Mouse (Mus musculus): ENCODE data around the gene Omt2b.
"Not testable (repeated sequence)": the region's sequence is repeated elsewhere in the genome, so short reads cannot be mapped to it uniquely, and the experiment has no call there.

Gene Omt2b

DNA sequence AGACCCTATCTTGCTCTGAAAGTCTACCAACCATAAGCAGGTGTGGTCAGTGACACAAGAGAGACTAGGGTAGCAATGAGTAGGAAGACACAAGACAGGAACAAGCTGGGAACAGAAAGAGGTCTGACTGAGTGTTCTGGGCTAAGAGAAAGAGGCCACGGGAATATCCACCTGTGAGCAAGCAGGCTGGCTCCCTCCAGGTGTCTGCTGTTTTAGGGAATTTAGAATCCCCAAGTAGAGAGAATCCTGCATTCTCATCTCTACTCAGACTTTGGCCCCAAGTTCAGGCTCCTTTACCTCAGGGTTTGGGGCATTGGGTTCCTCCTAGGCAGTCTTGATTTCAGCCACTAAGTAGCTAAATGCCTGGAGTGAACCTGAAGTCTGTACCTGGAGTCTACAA is at the start of gene Omt2b:
Omt2b (plus strand) TSS at position 301 of the 400 bp plus-strand sequence.
- DNase-seq (ENCODE audit: low spot score in 2 of 2), result not testable (repeated sequence)

DNA sequence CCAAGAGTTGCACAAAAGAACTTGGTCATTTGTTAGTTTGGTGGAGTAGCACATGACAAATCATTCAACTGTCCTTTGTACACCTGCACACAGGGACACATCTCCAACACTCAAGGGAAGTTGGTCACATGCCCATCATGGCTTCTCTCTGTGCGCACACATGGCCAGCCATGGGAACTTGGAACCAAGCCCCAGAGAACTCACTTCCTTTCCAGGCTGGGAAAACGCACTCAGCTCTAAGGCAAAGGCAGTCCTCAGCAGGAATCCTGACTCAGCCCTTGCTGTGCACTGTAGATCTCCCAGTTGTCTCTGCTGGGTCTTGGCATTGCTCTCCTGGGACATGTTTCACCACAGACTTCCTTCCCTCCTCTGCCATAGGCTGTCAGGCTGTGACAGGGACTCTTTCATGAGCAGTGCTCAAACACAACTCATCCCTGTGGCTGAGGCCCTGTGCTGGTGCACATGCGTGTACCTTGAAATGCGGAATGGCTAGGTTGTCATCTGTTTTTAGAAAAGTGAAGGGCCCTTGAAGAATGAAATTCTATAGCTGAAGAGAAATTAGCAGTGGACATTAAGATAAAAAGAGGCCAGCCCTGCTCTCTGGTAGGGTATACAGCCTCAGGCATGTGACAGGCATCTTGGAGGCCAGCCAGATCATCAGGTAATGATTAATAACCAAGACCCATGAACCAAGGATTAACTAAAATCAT is 45.2 kb upstream of the Omt2b start:
- DNase-seq (ENCODE audit: low spot score in 2 of 2), result not testable (repeated sequence)

DNA sequence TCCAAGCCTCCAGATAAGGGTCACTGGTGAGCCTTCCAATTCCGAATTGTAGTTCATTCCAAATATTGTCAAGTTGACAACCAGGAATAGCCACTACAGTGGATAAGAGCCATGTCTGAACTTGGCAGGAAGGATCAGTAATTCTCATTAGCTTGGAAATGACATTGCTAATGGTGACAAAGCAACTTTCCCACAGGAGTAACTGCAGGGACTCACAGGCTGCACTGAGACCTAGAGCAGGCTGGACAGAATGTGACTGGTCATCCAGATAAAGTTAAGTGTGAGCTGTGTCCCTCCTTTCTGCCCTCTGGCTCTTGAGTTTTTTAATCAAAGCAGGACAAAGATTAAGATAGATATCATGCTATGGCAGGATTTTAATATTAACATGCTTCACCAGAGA is 38.3 kb upstream of the Omt2b start:
- not testable (repeated sequence) for DNase-seq (ENCODE audit: low spot score in 2 of 2)

DNA sequence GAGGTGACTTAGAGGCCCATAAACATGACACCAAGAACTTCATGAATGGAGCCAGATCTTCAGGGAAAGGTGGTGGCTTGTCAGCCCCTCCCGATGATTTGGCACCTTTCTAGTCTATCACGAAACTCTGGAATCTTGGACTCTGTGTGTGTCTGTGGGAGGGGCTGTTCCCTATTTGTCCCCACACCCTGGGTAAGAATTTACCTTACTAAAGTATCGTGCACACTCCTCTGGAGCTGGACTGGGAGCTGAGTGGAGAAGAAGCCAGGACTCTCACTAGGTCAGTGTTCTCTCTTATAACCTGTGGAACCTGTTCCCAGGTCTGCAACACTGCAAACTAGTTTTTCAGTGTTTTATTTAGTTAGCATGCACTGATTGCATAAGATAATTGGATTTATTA is 37.7 kb upstream of the Omt2b start, which contains the start of gene Gm10639:
Gm10639 (plus strand) TSS at position 201 of the 400 bp plus-strand sequence.
- not testable (repeated sequence) for DNase-seq (ENCODE audit: low spot score in 2 of 2)

DNA sequence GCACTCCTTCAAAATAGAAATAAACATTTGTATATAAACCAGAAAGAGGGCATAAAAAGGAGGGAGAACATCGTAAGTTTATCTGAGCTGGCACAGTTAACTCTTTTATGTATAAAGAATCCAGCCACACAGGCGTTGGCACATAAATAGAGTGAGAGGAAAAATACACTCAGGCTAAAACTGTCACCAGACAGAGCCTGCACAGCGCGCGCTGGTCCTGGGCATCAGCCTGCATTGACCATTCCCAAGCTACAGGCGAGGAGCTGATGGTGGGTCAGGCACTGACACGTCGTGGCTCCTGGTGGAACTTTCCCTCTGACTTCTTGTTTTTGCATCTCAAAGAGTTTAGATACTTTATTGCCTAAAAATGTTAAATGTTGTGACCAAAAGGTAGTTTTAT is 34.9 kb upstream of the Omt2b start:
- DNase-seq (ENCODE audit: low spot score in 2 of 2), result not testable (repeated sequence)

DNA sequence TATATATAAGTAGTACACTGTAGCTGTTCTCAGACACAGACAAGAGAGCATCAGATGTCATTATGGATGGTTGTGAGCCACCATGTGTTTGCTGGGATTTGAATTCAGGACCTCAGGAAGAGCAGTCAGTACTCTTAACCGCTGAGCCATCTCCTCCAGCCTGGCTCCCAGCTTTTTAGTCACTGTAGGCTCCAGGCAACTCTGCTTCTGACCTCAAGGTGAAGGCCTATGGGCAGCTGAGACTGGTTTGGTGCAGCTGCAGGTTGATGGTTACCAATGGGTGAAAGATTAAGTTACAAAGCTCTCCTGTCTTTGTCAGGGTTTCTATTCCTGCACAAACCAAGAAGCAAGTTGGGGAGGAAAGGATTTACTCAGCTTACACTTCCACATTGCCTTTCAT is 33.7 kb upstream of the Omt2b start:
- DNase-seq (ENCODE audit: low spot score in 2 of 2), result not testable (repeated sequence)

DNA sequence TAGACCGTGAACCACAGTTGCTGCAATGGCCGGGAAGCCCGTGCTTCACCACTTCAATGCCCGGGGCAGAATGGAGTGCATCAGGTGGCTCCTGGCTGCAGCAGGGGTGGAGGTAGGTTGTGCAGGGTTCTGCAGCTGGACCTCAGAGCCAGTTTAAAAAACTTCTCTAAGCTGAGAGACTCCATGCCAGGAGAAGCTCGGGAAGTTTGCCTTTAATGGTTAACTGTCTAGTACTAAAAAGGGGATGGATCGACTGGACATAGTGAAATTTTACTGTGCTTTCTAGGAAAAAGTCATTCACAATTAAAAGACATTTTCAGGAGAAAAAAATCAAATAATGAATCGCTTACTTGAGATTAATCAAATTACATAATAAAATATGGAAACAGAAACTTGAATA is 32.6 kb upstream of the Omt2b start:
- not testable (repeated sequence) for DNase-seq (ENCODE audit: low spot score in 2 of 2)

DNA sequence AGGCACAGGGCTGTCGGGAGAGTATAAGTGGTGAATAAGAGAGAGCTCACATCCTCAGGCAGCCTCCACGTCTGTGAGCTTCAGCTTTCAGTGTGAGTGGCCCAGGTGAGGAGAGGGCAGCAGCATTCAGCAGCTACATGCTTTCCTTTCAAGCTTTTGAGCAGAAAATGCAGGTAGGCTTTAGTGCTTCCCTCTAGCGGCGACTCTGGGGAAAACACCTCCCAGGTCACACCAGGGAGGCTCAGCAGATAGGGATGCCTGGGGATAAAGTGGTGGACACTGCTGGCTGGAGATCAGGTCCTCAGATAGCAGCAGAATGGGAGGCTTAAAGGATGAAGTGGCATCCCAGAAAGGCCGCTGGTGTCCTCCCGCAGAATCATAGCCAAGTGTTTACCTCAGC is 31.3 kb upstream of the Omt2b start:
- peak in 1 of 2 experiments; percentile 2 for DNase-seq (ENCODE audit: low spot score in 2 of 2)

DNA sequence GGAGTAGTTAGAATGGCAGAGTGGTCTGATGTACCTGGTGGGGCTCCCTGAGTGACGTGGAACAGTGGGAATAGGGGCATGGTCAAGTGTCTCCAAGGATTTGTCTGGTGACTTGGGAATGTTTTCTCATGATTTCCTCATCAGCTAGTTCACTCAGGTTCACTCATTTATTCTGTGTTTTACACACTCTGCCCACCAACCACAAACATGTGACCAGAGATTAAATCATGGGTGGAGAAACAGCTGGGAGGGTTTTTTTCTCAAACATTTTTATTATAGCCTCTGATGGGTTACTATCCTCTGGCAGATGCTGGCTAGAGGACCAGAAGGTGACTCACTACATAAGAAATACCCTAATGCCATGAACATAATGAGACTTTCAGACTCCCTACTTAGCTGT is 29.2 kb upstream of the Omt2b start:
- DNase-seq (ENCODE audit: low spot score in 2 of 2), result no peak

DNA sequence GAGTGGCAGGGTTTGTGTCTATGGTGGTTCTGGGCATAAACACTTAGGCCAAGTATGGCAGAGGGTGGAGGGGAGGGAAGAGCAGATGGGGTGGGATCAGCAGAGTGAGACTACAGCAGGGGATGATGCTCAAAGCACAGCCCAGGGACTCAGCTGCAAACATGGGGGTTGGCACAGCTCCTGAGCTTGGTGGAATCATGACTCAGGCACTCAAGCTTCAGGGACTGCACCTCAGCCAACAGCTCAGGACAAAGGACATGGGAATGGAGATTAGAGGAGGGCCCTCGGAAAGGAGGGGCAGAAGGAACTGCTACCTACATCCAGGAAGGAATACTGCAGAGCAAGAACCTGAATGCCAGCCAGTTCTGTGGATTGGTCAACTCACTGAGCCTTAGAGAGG is 28.2 kb upstream of the Omt2b start:
- DNase-seq (ENCODE audit: low spot score in 2 of 2), result not testable (repeated sequence)

DNA sequence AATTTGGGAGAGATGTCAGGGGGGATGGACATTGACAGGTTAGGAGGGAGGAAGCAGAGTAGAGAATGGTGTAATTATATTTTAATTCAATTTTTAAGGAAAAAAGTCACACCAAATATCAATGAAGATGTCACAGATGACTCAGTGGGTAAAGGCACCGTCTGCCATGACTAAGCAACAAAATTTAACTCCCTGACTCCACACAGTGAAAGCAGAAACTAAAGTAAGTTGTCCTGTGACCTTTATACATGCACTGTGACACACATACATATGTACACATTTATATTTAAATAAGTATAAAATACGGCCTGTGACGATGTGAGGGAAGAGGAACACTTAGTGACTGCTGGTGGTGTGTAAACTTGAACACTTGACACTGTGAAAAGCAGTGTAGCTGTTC is 19.3 kb upstream of the Omt2b start:
- DNase-seq (ENCODE audit: low spot score in 2 of 2), result not testable (repeated sequence)

DNA sequence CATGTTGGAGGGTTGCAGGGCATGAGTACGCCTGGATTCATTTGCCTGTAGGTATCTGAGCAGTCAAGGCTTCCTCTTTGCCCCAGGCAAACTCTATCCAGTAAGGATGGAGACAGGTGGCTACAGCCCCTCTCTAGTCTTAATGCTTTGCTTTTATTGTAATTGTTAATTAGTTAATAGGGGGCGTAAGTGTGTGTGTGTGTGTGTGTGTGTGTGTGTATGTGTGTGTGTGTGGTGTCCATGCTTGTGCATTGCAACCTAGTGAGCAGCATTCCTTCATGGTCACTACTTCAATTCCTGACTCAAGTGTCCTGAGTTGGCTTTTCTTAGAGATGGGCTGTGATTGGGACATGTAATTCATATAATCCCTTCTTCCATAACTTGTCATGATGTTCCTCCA is 12.7 kb upstream of the Omt2b start, which contains the start of gene Omt2a:
Omt2a (minus strand) TSS at position 101 of the 400 bp plus-strand sequence.
- DNase-seq (ENCODE audit: low spot score in 2 of 2), result no peak

DNA sequence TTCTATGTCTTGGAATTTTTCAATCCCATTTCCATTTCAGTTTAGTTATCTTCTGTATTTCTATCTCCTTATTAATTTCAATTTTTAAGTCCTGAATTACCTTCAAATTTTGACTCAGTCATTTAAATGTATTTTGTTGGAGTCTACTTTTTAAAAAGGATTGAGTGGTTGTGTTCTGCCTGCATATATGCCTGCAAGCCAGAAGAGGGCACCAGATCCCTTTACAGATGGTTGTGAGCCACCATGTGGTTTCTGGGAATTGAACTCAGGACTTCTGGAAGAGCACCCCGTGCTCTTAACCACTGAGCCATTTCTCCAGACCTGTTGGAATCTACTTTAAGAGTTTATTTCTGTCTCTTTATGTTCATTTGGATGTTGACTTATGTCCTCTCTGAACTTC is 7.9 kb upstream of the Omt2b start:
- DNase-seq (ENCODE audit: low spot score in 2 of 2), result no peak

DNA sequence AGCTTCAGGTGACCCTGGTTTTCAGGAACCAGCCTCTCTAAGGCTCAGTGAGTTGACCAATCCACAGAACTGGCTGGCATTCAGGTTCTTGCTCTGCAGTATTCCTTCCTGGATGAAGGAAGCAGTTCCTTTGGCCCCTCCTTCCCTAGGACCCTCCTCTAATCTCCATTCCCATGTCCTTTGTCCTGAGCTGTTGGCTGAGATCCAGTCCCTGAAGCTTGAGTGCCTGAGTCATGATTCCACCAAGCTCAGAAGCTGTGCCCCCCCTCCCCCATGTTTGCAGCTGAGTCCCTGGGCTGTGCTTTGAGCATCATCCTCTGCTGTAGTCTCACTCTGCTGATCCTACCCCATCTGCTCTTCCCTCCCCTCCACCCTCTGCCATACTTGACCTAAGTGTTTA is 9.7 kb downstream of the Omt2b start:
- not testable (repeated sequence) for DNase-seq (ENCODE audit: low spot score in 2 of 2)

DNA sequence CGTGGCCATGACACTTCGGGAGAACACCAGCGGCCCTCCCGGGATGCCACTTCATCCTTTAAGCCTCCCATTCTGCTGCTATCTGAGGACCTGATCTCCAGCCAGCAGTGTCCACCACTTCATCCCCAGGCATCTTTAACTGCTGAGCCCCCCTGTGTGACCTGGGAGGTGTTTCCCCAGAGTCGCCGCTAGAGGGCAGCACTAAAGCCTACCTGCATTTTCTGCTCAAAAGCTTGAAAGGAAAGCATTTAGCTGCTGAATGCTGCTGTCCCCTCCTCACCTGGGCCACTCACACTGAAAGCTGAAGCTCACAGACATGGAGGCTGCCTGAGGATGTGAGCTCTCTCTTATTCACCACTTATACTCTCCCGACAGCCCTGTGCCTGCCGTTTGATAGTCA is 12.9 kb downstream of the Omt2b start:
- DNase-seq (ENCODE audit: low spot score in 2 of 2), result not testable (repeated sequence)

DNA sequence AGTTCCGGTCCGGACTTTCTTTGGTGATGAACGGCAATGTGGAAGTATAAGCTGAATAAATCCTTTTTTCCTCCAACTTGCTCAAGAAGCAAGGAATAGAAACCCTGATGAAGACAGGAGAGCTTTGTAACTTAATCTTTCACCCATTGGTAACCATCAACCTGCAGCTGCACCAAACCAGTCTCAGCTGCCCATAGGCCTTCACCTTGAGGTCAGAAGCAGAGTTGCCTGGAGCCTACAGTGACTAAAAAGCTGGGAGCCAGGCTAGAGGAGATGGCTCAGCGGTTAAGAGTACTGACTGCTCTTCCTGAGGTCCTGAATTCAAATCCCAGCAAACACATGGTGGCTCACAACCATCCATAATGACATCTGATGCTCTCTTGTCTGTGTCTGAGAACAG is 15.1 kb downstream of the Omt2b start:
- DNase-seq (ENCODE audit: low spot score in 2 of 2), result not testable (repeated sequence)

DNA sequence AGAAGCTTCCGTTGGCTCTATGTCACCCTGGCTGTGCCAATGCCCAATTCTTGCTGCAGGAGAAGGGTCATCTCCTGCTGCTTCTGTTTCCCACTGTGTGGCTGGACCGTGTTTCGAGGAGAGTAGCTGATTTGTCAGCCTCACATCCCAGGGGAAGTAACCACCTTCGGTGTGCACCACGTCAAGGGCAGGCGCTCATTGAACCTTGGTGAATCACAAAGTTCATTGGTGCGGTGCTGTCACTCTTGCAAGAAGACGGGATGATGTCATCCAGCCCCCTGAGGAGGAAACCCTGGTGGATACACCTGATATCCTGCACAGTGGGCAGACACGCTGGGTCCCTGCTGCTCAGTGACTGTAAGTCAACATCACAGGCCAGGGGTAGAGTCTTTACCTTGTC is 15.7 kb downstream of the Omt2b start:
- not testable (repeated sequence) for DNase-seq (ENCODE audit: low spot score in 2 of 2)

DNA sequence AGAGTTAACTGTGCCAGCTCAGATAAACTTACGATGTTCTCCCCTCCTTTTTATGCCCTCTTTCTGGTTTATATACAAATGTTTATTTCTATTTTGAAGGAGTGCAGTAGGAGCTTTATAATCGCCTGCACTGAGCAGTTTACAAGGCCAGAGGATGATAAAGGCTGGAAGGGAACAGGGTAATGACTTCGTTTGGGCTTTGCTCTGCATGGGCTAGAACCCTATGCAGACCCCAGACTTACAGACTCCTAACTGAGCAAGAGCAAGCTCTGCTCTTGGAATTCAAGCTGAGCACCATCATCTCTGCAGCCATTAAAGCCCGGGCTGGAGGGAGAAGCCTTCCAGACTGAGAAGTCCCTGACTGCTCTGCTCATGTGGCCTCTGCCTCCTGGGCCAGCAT is 17.8 kb downstream of the Omt2b start:
- DNase-seq (ENCODE audit: low spot score in 2 of 2), result not testable (repeated sequence)

DNA sequence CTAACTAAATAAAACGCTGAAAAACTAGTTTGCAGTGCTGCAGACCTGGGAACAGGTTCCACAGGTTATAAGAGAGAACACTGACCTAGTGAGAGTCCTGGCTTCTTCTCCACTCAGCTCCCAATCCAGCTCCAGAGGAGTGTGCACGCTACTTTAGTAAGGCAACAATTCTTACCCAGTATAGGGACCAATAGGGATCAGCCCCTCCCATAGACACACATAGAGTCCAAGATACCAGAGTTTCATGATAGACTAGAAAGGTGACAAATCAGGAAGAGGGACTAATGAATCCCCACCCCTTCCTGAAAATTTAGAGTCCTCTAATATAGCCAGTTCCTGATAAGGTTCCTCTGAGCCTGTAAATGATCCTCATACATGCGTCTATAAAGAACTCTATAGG is 19.6 kb downstream of the Omt2b start:
- no peak for DNase-seq (ENCODE audit: low spot score in 2 of 2)

DNA sequence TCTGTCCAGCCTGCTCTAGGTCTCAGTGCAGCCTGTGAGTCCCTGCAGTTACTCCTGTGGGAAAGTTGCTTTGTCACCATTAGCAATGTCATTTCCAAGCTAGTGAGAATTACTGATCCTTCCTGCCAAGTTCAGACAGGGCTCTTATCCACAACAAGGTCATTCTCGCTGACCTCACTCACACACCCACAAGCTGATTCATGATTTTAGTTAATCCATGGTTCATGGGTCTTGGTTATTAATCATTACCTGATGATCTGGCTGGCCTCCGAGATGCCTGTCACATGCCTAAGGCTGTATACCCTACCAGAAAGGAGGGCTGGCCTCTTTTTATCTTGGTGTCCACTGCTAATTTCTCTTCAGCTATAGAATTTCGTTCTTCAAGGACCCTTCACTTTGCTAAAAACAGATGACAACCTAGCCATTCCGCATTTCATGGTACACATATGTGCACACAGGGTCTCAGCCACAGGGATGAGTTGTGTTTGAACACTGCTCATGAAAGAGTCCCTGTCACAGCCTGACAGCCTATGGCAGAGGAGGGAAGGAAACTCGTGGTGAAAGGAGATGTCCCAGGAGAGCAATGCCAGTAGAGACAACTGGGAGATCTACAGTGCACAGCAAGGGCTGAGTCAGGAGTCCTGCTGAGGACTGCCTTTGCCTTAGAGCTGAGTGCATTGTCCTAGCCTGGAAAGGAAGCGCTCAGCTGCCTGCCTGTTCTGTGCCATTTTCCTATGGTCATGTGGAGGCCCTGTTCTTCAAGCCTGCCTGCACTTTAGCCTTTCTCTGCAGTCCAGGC is 21.0 kb downstream of the Omt2b start:
- not testable (repeated sequence) for DNase-seq (ENCODE audit: low spot score in 2 of 2)

DNA sequence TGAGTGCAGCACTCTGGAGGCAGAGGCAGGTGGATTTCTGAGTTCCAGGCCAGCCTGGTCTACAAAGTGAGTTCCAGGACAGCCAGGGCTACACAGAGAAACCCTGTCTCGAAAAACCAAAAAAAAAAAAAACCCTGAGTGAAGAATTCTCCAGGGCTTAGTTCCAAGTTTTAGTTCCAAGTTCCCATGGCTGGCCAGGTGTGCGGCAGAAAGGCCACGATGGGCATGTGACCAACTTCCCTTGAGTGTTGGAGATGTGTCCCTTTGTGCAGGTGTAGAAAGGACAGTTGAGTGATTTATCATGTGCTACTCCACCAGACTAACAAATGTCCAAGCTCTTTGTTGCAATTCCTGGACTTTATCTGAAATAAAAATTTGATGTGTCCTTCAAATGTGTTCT is 21.8 kb downstream of the Omt2b start:
- DNase-seq (ENCODE audit: low spot score in 2 of 2), result not testable (repeated sequence)

DNA sequence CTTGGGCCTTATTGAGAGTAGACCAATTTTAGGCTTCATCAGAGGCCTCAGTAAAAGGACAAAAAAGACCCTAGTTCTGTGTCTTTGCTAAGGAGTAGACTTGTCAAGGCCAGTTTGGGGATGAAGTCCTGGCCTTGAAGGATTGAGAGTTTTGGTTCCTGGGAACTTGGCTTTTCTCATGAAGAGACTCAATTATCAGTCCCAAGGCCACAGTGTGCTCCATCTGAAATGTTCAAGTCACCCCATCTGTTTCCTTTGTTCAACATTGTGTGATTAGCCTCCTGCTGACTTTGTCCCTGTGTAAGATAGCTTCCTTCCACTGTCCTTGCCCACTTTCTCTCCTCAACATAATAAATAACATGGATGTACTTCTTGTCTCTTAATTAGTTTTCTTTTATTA is 22.6 kb downstream of the Omt2b start:
- DNase-seq (ENCODE audit: low spot score in 2 of 2), result not testable (repeated sequence)

Data from right cerebral cortex, postnatal 36 days (tissue).